In genomic region chr5:138977759-138978158, GRCm38 (mm10) we compare ENCODE assay signal across 19 mouse cellular contexts. TPM values are rescaled to one million over a fixed set of nuclear protein-coding genes. Genes with fewer than 3 reads are reported as not detected.
A peak's percentile ranks its signal among the peaks of the same experiment; 100 is the strongest.
DNase-seq lines count a peak whose midpoint lies in the region; ATAC-seq lines count a peak whose summit lies in the region.
"Had no signal": no experiment of that assay in that cellular context is flagged by ENCODE, and none has a peak within 500 bp of the region (broad histone marks: within the 10 kb centered on the region; RNA-seq: fewer than 3 reads in every experiment).

No protein-coding gene starts in this region.

- peaks cover 14% of the 10 kb centered on the region for H3K36me3 ChIP-seq in kidney, embryonic 16.5 days (ENCODE audit: insufficient read depth, low read length)
- H3K36me3 ChIP-seq: G1E had no signal

- WGBS in kidney, embryonic 16.5 days = 25% methylated on average over 3 of the region's 3 CpGs

- H3K4me1 ChIP-seq in kidney, embryonic 16.5 days (ENCODE audit: insufficient read depth, low read length) = peaks cover 35% of the 10 kb centered on the region
- H3K4me1 ChIP-seq: forebrain, embryonic 13.5 days; midbrain, embryonic 13.5 days had no signal

- DNase-seq in gastrocnemius, postnatal 14 days = peak; percentile 55
- DNase-seq in gastrocnemius, postnatal 4 days (ENCODE audit: low spot score in 2 of 2) = no peak
- DNase-seq in kidney, postnatal 25 days = no peak
- DNase-seq in ES-CJ7 (ENCODE audit: low read depth, low spot score) = peak; percentile 21
- peak; percentile 20 for DNase-seq in lung, postnatal 36 days
- no peak for DNase-seq in frontal cortex, postnatal 25 days (ENCODE audit: low spot score in 2 of 2)
- DNase-seq: adrenal gland, adult 8-10 months; B cell, adult 2 months; cerebellum, adult 2 months; embryo, embryonic 11 days; kidney, adult 18-20 months; layer of hippocampus, adult 9-11 months; liver; thymus, postnatal 36 days had no signal

- H3K27ac ChIP-seq in kidney, embryonic 16.5 days (ENCODE audit: low read length) = peak overlapping the region; percentile 72
- H3K27ac ChIP-seq: forebrain, embryonic 13.5 days; midbrain, embryonic 13.5 days had no signal

- intact Hi-C loops in gastrocnemius, postnatal 14 days (cut with DNase I; ENCODE audit: low total_unique reads) = no loop called here

- H3K4me2 ChIP-seq in kidney, embryonic 16.5 days (replicated peaks; ENCODE audit: low read depth, low read length) = peak overlapping the region; percentile 12; the same call in 1 of the 2 replicates
- H3K4me2 ChIP-seq: forebrain, embryonic 13.5 days; midbrain, embryonic 13.5 days had no signal

- no peak overlapping the region for H3K4me3 ChIP-seq in kidney, embryonic 16.5 days (ENCODE audit: low read length)
- H3K4me3 ChIP-seq: forebrain, embryonic 13.5 days; midbrain, embryonic 13.5 days had no signal

- 0 out of 2 replicates have a peak, but pooled peaks have one; percentile 35 for ATAC-seq in kidney, embryonic 16.5 days (ENCODE audit: low FRiP score, low TSS enrichment)
- ATAC-seq: forebrain, embryonic 13.5 days; hindbrain, embryonic 16.5 days; midbrain, embryonic 13.5 days had no signal

- no peaks in the 10 kb centered on the region for H3K9me3 ChIP-seq in kidney, embryonic 16.5 days (ENCODE audit: low read length)
- H3K9me3 ChIP-seq: forebrain, embryonic 13.5 days; G1E; midbrain, embryonic 13.5 days had no signal

- H3K9ac ChIP-seq in kidney, embryonic 16.5 days (replicated peaks; ENCODE audit: low read length) = 0 out of 2 replicates have a peak overlapping the region, but pooled peaks have one; percentile 22
- H3K9ac ChIP-seq: forebrain, embryonic 13.5 days; midbrain, embryonic 13.5 days had no signal

- no peaks in the 10 kb centered on the region for H3K27me3 ChIP-seq in kidney, embryonic 16.5 days (ENCODE audit: insufficient read depth, low read length)
- H3K27me3 ChIP-seq: forebrain, embryonic 13.5 days; midbrain, embryonic 13.5 days had no signal

RNA-seq across cellular contexts. Expression of gene Pdgfa, which starts 19.4 kb away (rescaled TPM):
- total RNA-seq in gastrocnemius, postnatal 14 days (2021) = 10 to 100 TPM; 15.8 to 22.3 TPM
- 10 to 100 TPM; 39.3 to 39.7 TPM for total RNA-seq in gastrocnemius, postnatal 4 days (2021)
- polyA plus RNA-seq in kidney, embryonic 16.5 days (2015; fragmentation: Nextera tagmentation; extraction: Ambion mirVana) = 57.1 and 58.6 TPM in 2 replicates
- total RNA-seq: G1E had no signal
- polyA plus RNA-seq: G1E had no signal

Comparison
In these comparisons a context has a peak if more than half of its experiments do, and no peak if none do; other contexts are left out.
1. DNase-seq: peak in gastrocnemius, postnatal 14 days (single experiment), ES-CJ7 (single experiment) and lung, postnatal 36 days (single experiment); none in gastrocnemius, postnatal 4 days (0 of 2), kidney, postnatal 25 days (0 of 2) and frontal cortex, postnatal 25 days (0 of 2).